Mouse (Mus musculus) spleen, adult 2 months (tissue): Measurements from ENCODE around the gene Nfix. TPM values are rescaled to one million over a fixed set of nuclear protein-coding genes. Genes with fewer than 3 reads are reported as not detected.

Experiments
- DNase-seq, 2 experiments: peaks; one replicate each; pipeline versions ENCODE4 v3.0.0 to v3.0.0-alpha.2; 2012 to 2021; ENCODE audit warnings: low spot score in 2 of 2, low read depth in 1 of 2
- H3K27ac ChIP-seq: fragments of 200-500 bp; 2 replicates; pipeline ENCODE4 v1.5.1; 2012; ENCODE audit warnings: low read length, inconsistent platforms; ENCODE audit not compliant: insufficient read depth
- H3K27me3 ChIP-seq: fragments of 200-500 bp; 2 replicates; pipeline ENCODE4 v1.6.1; 2012; ENCODE audit warnings: mild to moderate bottlenecking, moderate library complexity, low read length, inconsistent platforms; ENCODE audit not compliant: control insufficient read depth, insufficient read depth
- H3K36me3 ChIP-seq: fragments of 200-500 bp; 2 replicates; pipeline ENCODE4 v1.6.1; 2012; ENCODE audit warnings: mild to moderate bottlenecking, low read length, inconsistent platforms; ENCODE audit not compliant: control insufficient read depth, insufficient read depth
- H3K4me1 ChIP-seq: fragments of 200-500 bp; 2 replicates; pipeline ENCODE4 v1.6.1; 2011; ENCODE audit warnings: inconsistent platforms; ENCODE audit not compliant: control insufficient read depth, insufficient read depth, insufficient read length
- H3K4me3 ChIP-seq: fragments of 200-500 bp; 2 replicates; pipeline ENCODE4 v1.5.1; 2011; ENCODE audit warnings: mild to moderate bottlenecking, inconsistent platforms; ENCODE audit not compliant: insufficient read depth, insufficient read length; ENCODE audit errors: extremely low read depth
- CTCF ChIP-seq: fragments of 200-500 bp; IDR thresholded peaks from 2 replicates; pipeline ENCODE4 v1.5.1; 2011; ENCODE audit warnings: mild to moderate bottlenecking, inconsistent platforms; ENCODE audit not compliant: insufficient read depth, insufficient read length, insufficient replicate concordance; ENCODE audit errors: extremely low read depth
- POLR2A ChIP-seq: fragments of 200-500 bp; IDR thresholded peaks from 2 replicates; pipeline ENCODE4 v1.6.1; 2011; ENCODE audit warnings: low read depth, low read length, inconsistent platforms
- WGBS: fragments of 180-500 bp; shearing (Covaris S2); methylation state at CpG from one replicate; pipeline ENCODE4 v1.1.7; 2018; 5-methylcytosine and 5-hydroxymethylcytosine counted together
- polyA plus RNA-seq: library from polyadenylated mRNA; depleted of rRNA; stranded (reverse); fragments of >200 nt; gene quantifications from 2 replicates; pipeline ENCODE4 v1.2.3, GENCODE M21; 2012

The Nfix gene
- polyA plus RNA-seq, 1 experiment = 13.7 TPM

GRCm38 (mm10) chr8:84837912-84838470 is 37.8 kb upstream of the Nfix start:
- H3K27me3 ChIP-seq = no peaks in the 10 kb centered on the region
- H3K27ac ChIP-seq = peak overlapping the region; percentile 37; the same call in 1 of the 2 replicates
- H3K36me3 ChIP-seq = peaks cover 51% of the 10 kb centered on the region
- no peak for DNase-seq
- no peaks in the 10 kb centered on the region; the same call in 1 of the 2 replicates for H3K4me1 ChIP-seq
- no peak overlapping the region for H3K4me3 ChIP-seq
- WGBS = 89% methylated on average over 15 of the region's 15 CpGs
- TF ChIP-seq CTCF = no peak
- TF ChIP-seq POLR2A = no peak

DNA sequence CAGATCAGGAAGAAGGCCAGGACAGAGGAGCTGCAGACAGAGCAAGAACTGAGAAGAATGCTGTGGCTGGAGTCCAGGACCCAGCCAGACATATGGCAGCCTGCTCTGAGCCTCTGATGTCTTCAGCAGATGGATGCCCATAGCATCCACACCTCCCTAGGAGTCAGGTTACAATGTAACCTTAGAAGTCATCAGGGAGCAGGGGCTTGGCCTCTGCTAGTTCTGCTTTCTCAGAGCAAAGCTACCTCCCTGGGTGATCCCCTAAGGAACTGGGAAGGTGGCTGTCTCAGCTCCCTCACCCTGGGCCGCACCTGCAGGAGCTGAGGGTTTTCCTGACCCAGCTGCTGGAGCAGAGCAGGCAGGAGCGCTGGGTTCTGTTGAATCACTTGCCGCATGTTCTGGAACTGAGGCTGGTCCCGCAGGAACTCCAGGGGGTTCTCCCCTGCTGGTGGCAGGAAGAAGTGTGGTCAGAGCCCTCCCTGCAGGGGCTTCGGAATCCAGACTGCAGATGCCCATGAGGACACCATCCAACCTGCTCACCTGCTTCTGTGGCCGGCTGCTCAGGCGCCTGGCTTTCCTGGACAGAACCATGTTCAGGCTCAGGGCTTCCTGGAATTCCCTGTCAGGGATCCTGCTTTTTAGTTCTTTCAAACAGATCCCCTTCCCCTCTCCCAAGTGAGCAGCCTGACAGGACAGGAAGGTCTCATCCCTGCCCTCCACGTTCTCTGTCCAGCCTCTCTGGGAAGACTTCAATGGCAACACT is 37.2 kb upstream of the Nfix start:
- TF ChIP-seq CTCF = no peak
- TF ChIP-seq POLR2A = no peak
- H3K4me1 ChIP-seq = no peaks in the 10 kb centered on the region; the same call in 1 of the 2 replicates
- H3K4me3 ChIP-seq = no peak overlapping the region
- no peaks in the 10 kb centered on the region for H3K27me3 ChIP-seq
- 94% methylated on average over 8 of the region's 8 CpGs for WGBS
- H3K27ac ChIP-seq = peak overlapping the region; percentile 37; the same call in 1 of the 2 replicates
- H3K36me3 ChIP-seq = peaks cover 45% of the 10 kb centered on the region
- DNase-seq = no peak

DNA sequence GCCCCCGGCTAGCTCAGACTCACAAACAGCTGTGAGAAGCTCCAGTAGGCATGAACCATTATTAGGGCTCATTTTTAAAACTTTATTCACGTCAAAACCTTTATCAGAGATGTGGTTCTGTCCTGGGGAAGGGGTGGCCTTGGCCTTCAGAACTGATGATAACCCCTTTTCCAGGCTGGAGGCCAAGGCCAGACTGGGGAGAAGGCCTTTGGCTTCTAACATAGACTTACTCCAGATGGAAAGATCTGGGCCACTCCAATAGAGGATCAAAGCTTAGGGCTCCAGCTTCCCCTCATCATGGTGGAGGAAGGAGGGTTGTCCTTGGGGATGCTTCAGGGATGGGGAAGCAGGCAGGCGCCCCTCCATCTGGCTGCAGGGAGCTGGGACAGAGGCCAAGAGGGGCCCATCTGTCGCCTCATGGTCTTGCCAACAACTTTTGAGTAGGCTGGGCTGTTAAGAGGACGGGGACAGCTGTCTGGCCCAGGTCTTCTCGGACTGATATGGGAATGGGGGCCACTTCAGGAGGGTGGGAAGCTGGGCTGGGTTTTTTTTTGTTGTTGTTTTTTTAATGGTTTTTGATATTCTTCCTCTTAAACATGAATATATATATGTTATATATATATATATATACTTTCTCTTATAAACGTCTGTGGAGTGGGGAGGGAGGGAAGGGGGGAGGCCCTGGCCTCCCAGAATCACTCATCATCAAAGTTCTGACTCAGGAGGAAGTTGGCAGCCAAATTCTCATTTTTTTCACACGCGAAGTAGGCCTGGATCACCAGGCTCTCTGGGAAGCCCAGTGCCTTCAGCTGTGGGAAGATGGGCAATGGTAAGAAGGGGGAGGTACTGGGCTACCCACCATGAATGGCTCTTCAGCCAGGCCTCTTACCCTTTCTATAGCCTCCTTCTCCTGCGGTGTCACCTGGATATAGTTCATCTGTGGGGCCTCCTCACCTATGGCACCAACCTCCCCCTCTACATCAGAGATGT is 35.0 kb upstream of the Nfix start:
- H3K36me3 ChIP-seq = peaks cover 40% of the 10 kb centered on the region
- DNase-seq = no peak
- no peaks in the 10 kb centered on the region for H3K27me3 ChIP-seq
- H3K4me1 ChIP-seq = no peaks in the 10 kb centered on the region; the same call in 1 of the 2 replicates
- WGBS = 76% methylated on average over 10 of the region's 10 CpGs
- no peak overlapping the region for H3K4me3 ChIP-seq
- TF ChIP-seq POLR2A = no peak
- no peak for TF ChIP-seq CTCF
- H3K27ac ChIP-seq = no peak overlapping the region

- no peak for TF ChIP-seq POLR2A
- TF ChIP-seq CTCF = no peak
- Histone ChIP-seq H3K4me1 (no peaks in the 10 kb centered on the region; the same call in 1 of the 2 replicates), H3K4me3 (no peak overlapping the region), H3K36me3 (peaks cover 40% of the 10 kb centered on the region), H3K27ac (no peak overlapping the region), H3K27me3 (no peaks in the 10 kb centered on the region)
- no peak for DNase-seq
- WGBS = 91% methylated on average over 19 of the region's 19 CpGs
These were observed 34.1 kb upstream of the Nfix start for GRCm38 (mm10) chr8:84834002-84834865.

DNA sequence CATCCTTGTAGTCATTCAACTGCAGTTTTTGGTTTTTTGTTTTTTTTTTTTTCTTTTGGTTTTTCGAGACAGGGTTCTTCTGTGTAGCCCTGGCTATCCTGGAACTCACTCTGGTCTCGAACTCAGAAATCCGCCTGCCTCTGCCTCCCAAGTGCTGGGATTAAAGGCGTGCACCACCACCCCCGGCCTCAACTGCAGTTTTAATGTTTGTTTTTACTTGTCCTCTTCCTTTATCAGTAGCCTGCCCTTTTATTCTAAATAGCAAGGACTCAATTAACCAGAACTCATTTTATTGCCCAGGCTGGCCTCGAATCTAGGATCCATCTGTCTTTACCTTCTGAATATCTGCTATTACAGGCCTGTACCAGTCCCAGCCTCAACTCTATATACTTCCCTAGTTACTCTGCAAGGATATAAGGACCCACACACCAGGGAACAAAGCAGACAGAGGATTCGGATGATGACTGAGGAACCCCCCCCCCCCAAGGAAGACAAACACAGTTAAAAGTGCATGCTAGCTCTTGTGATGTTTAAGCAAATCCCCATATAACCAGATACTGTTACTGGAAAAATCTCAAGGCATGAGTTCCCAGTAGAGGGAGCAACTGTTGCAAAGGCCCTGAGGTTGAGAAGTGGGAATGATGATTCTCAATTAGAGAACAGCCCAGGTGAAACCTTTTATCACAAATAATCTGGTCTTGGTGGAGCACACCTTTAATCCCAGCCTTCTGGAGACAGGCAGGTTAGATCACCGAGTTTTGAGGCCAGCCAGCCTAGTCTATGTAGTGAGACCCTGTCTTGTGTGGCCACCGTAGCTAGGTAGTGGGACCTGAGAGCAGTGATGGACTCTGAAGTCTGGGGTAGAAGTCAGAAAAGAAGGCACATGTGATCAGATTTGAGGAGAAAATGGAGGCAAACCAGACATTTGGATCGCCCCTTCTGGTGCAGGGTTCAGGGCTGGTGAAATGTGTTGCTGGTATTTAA is 32.9 kb upstream of the Nfix start:
- WGBS = 37% methylated on average over 10 of the region's 10 CpGs

More for the DNA sequence above, 32.9 kb upstream of the Nfix start:
- Histone ChIP-seq H3K4me1 (no peaks in the 10 kb centered on the region; the same call in 1 of the 2 replicates), H3K27ac (no peak overlapping the region), H3K27me3 (no peaks in the 10 kb centered on the region), H3K4me3 (peak overlapping the region; percentile 87), H3K36me3 (peaks cover 35% of the 10 kb centered on the region)
- TF ChIP-seq CTCF (no peak), POLR2A (no peak)
- no peak for DNase-seq
